Mouse (Mus musculus): Measurements from ENCODE around the gene Terf2. TPM values are rescaled to one million over a fixed set of nuclear protein-coding genes. Genes with fewer than 3 reads are reported as not detected.
"Not testable (repeated sequence)": the region's sequence is repeated elsewhere in the genome, so short reads cannot be mapped to it uniquely, and the experiment has no call there.

The Terf2 gene
- polyA plus RNA-seq, 1 experiment: not detected

DNA sequence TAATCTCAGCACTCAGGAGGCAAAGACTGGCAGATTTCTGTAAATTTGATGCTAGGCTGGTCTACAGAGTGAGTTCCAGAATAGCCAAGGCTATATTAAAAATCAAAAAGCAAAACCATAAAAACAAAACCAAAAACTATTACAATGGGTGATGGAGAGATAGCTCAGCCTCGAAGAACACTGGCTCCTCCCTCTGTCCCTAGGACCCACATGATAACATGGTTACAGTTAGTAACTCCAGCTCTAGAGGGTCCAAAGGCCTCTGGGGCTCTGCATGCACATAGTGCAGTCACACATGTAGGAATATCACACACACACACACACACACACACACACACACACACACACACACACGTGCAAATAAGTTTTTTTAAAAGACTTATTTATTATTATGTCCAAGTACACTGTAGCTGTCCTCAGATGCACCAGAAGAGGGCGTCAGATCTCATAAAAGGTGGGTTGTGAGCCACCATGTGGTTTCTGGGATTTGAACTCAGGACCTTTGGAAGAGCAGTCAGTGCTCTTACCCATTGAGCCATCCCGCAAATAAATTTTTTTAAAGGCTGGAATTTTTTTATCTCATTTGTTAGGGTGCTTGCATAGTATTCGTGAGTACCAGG, 13.6 kb upstream of the Terf2 start:
- TF ChIP-seq POLR2A (IDR thresholded peaks at IDR 0.05; ENCODE audit: insufficient read depth, low read depth, low read length): no peak
- TF ChIP-seq CTCF (IDR thresholded peaks at IDR 0.05; ENCODE audit: insufficient read depth, low read depth, low read length): no peak
- 83% methylated on average over 5 of the region's 5 CpGs for WGBS

DNA sequence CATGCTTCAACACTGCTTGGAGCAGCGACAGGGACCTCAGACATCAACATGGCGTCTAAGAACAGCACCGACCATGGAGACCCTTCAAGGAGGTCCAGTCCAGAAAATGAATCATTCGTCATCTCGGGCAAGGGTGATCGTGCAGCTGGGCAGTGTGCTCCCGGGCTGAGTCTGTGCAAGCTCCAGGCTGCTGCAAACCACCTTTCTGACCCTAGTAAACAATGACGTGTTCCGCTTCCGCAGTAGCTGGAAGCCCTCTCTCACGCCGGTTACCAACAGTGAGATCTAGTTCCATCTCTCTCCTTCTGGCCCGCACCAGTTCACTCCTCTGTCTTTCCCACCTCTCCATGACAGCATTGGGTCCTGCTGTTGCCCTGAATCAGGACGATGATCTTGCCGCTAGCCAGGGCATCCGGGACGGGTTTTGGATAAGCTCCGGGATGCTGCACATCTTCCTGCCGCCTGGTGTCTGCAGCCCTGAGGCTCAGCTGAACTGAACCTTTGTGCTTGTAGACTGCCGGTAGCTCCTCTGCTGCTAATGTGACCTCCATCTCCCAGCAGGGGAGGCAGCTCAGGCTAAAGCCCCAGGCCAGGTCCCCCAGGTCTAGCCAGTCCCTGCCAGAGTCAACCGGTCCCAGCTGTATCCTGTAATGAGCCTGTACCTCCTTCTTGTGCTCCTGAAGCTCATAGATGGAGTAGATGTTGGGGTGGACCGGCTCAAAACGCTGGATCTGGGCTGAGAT, 12.8 kb upstream of the Terf2 start:
- H3K27ac ChIP-seq (ENCODE audit: insufficient read depth, low read depth, low read length): no peak overlapping the region
- peaks cover 10% of the 10 kb centered on the region for H3K4me1 ChIP-seq (ENCODE audit: control insufficient read depth, insufficient read depth, low read length)
- 75% methylated on average over 23 of the region's 23 CpGs for WGBS
- H3K4me3 ChIP-seq (ENCODE audit: insufficient read depth, low read depth, low read length): no peak overlapping the region
- TF ChIP-seq POLR2A (IDR thresholded peaks at IDR 0.05; ENCODE audit: insufficient read depth, low read depth, low read length) (no peak), CTCF (IDR thresholded peaks at IDR 0.05; ENCODE audit: insufficient read depth, low read depth, low read length) (no peak)

More for the DNA sequence above, 13.6 kb upstream of the Terf2 start:
- H3K27ac ChIP-seq (ENCODE audit: insufficient read depth, low read depth, low read length): no peak overlapping the region
- H3K4me3 ChIP-seq (ENCODE audit: insufficient read depth, low read depth, low read length): no peak overlapping the region
- peaks cover 16% of the 10 kb centered on the region for H3K4me1 ChIP-seq (ENCODE audit: control insufficient read depth, insufficient read depth, low read length)

DNA sequence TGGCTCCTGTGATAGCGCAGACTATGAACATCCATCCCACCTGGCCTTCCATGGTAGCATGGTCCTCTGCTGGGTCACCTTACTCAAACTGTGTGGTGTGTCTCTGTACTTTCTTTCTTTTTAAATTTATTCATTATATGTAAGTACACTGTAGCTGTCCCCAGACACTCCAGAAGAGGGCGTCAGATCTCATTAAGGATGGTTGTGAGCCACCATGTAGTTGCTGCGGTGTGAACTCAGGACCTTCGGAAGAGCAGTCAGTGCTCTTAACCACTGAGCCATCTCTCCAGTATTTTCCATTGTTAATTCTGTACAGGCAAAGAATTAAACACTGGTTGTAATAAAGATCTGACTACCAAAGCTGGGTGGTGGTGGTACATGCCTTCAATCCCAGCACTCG, 11.7 kb upstream of the Terf2 start:
- not testable (repeated sequence) for H3K27ac ChIP-seq (ENCODE audit: insufficient read depth, low read depth, low read length); H3K4me3 ChIP-seq (ENCODE audit: insufficient read depth, low read depth, low read length); H3K4me1 ChIP-seq (ENCODE audit: control insufficient read depth, insufficient read depth, low read length)
- 95% methylated on average over 5 of the region's 5 CpGs for WGBS

DNA sequence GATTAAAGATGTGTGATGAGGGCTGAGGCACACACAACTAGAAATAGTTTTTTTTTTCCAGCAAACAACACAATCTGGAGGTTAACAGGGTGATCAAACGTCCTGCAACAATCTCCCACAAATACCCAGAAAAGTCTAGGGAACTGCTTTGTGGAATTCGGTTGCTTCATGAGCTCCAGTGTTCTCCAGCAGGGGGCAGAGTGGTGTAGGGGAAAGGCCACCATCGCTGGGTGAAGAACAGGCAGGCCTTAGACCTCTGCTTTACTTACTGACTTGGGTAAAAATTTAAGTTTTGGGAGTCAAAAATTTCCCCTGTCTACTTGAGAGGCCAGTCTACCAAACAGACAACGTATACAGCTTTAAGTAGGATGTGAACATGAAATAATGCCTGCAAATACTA, 8.2 kb upstream of the Terf2 start:
- Histone ChIP-seq H3K27ac (ENCODE audit: insufficient read depth, low read depth, low read length) (no peak overlapping the region), H3K4me3 (ENCODE audit: insufficient read depth, low read depth, low read length) (no peak overlapping the region), H3K4me1 (ENCODE audit: control insufficient read depth, insufficient read depth, low read length) (no peaks in the 10 kb centered on the region)
- WGBS: 8% methylated on average over 4 of the region's 4 CpGs
- TF ChIP-seq CTCF (IDR thresholded peaks at IDR 0.05; ENCODE audit: insufficient read depth, low read depth, low read length): peak; percentile 45; the same call in 1 of the 2 replicates
- TF ChIP-seq POLR2A (IDR thresholded peaks at IDR 0.05; ENCODE audit: insufficient read depth, low read depth, low read length): no peak

- H3K4me3 ChIP-seq (ENCODE audit: insufficient read depth, low read depth, low read length): no peak overlapping the region
- TF ChIP-seq CTCF (IDR thresholded peaks at IDR 0.05; ENCODE audit: insufficient read depth, low read depth, low read length) (no peak), POLR2A (IDR thresholded peaks at IDR 0.05; ENCODE audit: insufficient read depth, low read depth, low read length) (no peak)
- no peak overlapping the region for H3K27ac ChIP-seq (ENCODE audit: insufficient read depth, low read depth, low read length)
- no peaks in the 10 kb centered on the region for H3K4me1 ChIP-seq (ENCODE audit: control insufficient read depth, insufficient read depth, low read length)
- WGBS: 78% methylated on average over 2 of the region's 2 CpGs
These were observed 4.3 kb upstream of the Terf2 start for GRCm38 (mm10) chr8:107100635-107101034.

DNA sequence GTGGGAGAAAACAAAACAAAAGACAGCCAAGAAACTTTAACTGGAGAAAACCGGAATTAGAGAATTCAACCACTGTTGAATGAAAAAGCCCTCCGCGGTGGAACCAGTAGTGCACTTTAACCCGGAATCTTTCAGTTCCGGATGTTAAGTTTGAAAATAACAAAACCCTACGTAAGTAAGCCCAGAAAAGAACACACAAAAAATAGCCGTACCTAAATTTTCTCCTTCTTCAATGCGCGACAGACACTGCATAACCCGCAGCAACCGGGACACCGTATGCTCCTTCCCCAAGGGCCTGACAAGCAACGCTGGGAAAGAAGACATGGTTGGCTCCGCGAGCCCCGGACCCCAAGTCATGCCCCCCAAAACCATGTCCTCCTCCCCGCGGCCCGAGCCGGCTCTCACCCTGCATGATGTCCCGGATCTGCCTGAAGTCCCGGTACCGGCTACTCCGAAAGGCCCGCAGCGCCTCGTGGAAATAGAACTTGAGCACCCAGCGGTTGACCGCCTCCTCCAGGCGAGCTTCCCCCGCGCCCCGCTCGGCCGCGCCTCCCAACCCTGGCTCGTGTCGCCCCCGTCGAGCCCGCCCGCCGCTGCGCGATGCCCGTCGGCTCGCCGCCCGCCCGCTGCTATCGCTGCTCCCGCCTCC, 506 bp downstream of the Terf2 start:
- H3K27ac ChIP-seq (ENCODE audit: insufficient read depth, low read depth, low read length): peak overlapping the region; percentile 16
- TF ChIP-seq POLR2A (IDR thresholded peaks at IDR 0.05; ENCODE audit: insufficient read depth, low read depth, low read length) (no peak), CTCF (IDR thresholded peaks at IDR 0.05; ENCODE audit: insufficient read depth, low read depth, low read length) (0 out of 2 replicates have a peak, but pooled peaks have one; percentile 18)
- peak overlapping the region; percentile 64 for H3K4me3 ChIP-seq (ENCODE audit: insufficient read depth, low read depth, low read length)
- peaks cover 5% of the 10 kb centered on the region for H3K4me1 ChIP-seq (ENCODE audit: control insufficient read depth, insufficient read depth, low read length)
- 1% methylated on average over 53 of the region's 53 CpGs for WGBS

GRCm38 (mm10) chr8:107090531-107090930, 5.8 kb downstream of the Terf2 start:
- Histone ChIP-seq H3K4me1 (ENCODE audit: control insufficient read depth, insufficient read depth, low read length) (peaks cover 5% of the 10 kb centered on the region), H3K27ac (ENCODE audit: insufficient read depth, low read depth, low read length) (no peak overlapping the region), H3K4me3 (ENCODE audit: insufficient read depth, low read depth, low read length) (no peak overlapping the region)
- TF ChIP-seq POLR2A (IDR thresholded peaks at IDR 0.05; ENCODE audit: insufficient read depth, low read depth, low read length) (no peak), CTCF (IDR thresholded peaks at IDR 0.05; ENCODE audit: insufficient read depth, low read depth, low read length) (no peak)
- WGBS: 86% methylated on average over 7 of the region's 7 CpGs

- 94% methylated on average over 5 of the region's 5 CpGs for WGBS
- no peak overlapping the region for H3K4me3 ChIP-seq (ENCODE audit: insufficient read depth, low read depth, low read length)
- H3K27ac ChIP-seq (ENCODE audit: insufficient read depth, low read depth, low read length): no peak overlapping the region
- TF ChIP-seq POLR2A (IDR thresholded peaks at IDR 0.05; ENCODE audit: insufficient read depth, low read depth, low read length): no peak
- TF ChIP-seq CTCF (IDR thresholded peaks at IDR 0.05; ENCODE audit: insufficient read depth, low read depth, low read length): no peak
- no peaks in the 10 kb centered on the region for H3K4me1 ChIP-seq (ENCODE audit: control insufficient read depth, insufficient read depth, low read length)
These were observed 7.8 kb downstream of the Terf2 start for GRCm38 (mm10) chr8:107088526-107089063.

GRCm38 (mm10) chr8:107086018-107086417, 10.3 kb downstream of the Terf2 start:
- H3K27ac ChIP-seq (ENCODE audit: insufficient read depth, low read depth, low read length): no peak overlapping the region
- no peaks in the 10 kb centered on the region for H3K4me1 ChIP-seq (ENCODE audit: control insufficient read depth, insufficient read depth, low read length)
- no peak overlapping the region for H3K4me3 ChIP-seq (ENCODE audit: insufficient read depth, low read depth, low read length)
- TF ChIP-seq POLR2A (IDR thresholded peaks at IDR 0.05; ENCODE audit: insufficient read depth, low read depth, low read length): no peak
- TF ChIP-seq CTCF (IDR thresholded peaks at IDR 0.05; ENCODE audit: insufficient read depth, low read depth, low read length): no peak
- 98% methylated on average over 5 of the region's 5 CpGs for WGBS

Data from olfactory bulb, adult 2 months (tissue).